Mouse (Mus musculus) liver, adult 2 months (tissue): ENCODE measurements at regions not wholly inside any gene's neighbourhood (a gene's known extent, or its start where the extent isn't known, plus 50 kb on each side); places are given as distances from the start of the nearest gene placed in this dataset.

Source experiments
- DNase-seq: peaks from one replicate; pipeline ENCODE4 v3.0.0-alpha.2; 2011; ENCODE audit warnings: low read depth, low spot score; ENCODE audit errors: extremely low read depth
- H3K27ac ChIP-seq: fragments of 200-500 bp; replicated peaks from 2 replicates; pipeline ENCODE4 v1.5.1; 2012; ENCODE audit warnings: low read depth, mild to moderate bottlenecking, control low read depth, inconsistent platforms, low read length; ENCODE audit not compliant: insufficient read depth
- H3K27me3 ChIP-seq: fragments of 200-500 bp; 2 replicates; pipeline ENCODE4 v1.6.1; 2012; ENCODE audit warnings: mild to moderate bottlenecking, moderate library complexity, low read length, inconsistent platforms; ENCODE audit not compliant: control insufficient read depth, insufficient read depth
- H3K36me3 ChIP-seq: fragments of 200-500 bp; 2 replicates; pipeline ENCODE4 v1.6.1; 2012; ENCODE audit warnings: low read length, inconsistent platforms; ENCODE audit not compliant: control insufficient read depth, insufficient read depth
- H3K4me1 ChIP-seq: fragments of 200-500 bp; 2 replicates; pipeline ENCODE4 v1.6.1; 2011; ENCODE audit warnings: low read length; ENCODE audit not compliant: control insufficient read depth, insufficient read depth
- H3K4me3 ChIP-seq: fragments of 200-500 bp; 2 replicates; pipeline ENCODE4 v1.5.1; 2011; ENCODE audit warnings: low read depth, mild to moderate bottlenecking, control low read depth, low read length, moderate library complexity; ENCODE audit not compliant: insufficient read depth
- H3K79me2 ChIP-seq: fragments of 200-500 bp; 2 replicates; pipeline ENCODE4 v1.6.1; 2012; ENCODE audit warnings: inconsistent platforms, mild to moderate bottlenecking, low read length, moderate library complexity; ENCODE audit not compliant: control insufficient read depth, insufficient read depth
- H3K9ac ChIP-seq: fragments of 200-500 bp; 2 replicates; pipeline ENCODE4 v1.6.1; 2012; ENCODE audit warnings: low read depth, mild to moderate bottlenecking, control low read depth, inconsistent platforms, low read length
- CTCF ChIP-seq: fragments of 200-500 bp; IDR thresholded peaks from 2 replicates; pipeline ENCODE4 v1.5.1; 2011; ENCODE audit warnings: low read depth, low read length, control low read depth
- POLR2A ChIP-seq: fragments of 200-500 bp; IDR thresholded peaks from 2 replicates; pipeline ENCODE4 v1.6.1; 2011; ENCODE audit warnings: low read length, control low read depth; ENCODE audit not compliant: insufficient read depth; ENCODE audit errors: extremely low read depth
- WGBS: fragments of 180-500 bp; shearing (Covaris S2); methylation state at CpG from one replicate; pipeline ENCODE4 v1.1.7; 2018; 5-methylcytosine and 5-hydroxymethylcytosine counted together

- Histone ChIP-seq H3K9ac (no peak overlapping the region), H3K27ac (no peak overlapping the region), H3K27me3 (no peaks in the 10 kb centered on the region), H3K4me1 (no peaks in the 10 kb centered on the region), H3K36me3 (no peaks in the 10 kb centered on the region), H3K79me2 (no peaks in the 10 kb centered on the region), H3K4me3 (no peak overlapping the region)
- WGBS = 75% methylated on average over 5 of the region's 5 CpGs
- TF ChIP-seq CTCF = no peak
- TF ChIP-seq POLR2A = no peak
- no peak for DNase-seq
Measured at GRCm38 (mm10) chr16:64275420-64275819, 326.8 kb downstream of the Csnka2ip start.

GRCm38 (mm10) chr16:64264960-64265736 lies 337.1 kb downstream of the Csnka2ip start:
- Histone ChIP-seq H3K4me3 (no peak overlapping the region), H3K27ac (no peak overlapping the region), H3K36me3 (no peaks in the 10 kb centered on the region), H3K27me3 (no peaks in the 10 kb centered on the region), H3K9ac (no peak overlapping the region), H3K4me1 (no peaks in the 10 kb centered on the region), H3K79me2 (no peaks in the 10 kb centered on the region)
- TF ChIP-seq CTCF = no peak
- TF ChIP-seq POLR2A = no peak
- no peak for DNase-seq
- WGBS = 85% methylated on average over 11 of the region's 11 CpGs

GRCm38 (mm10) chr16:64251155-64251554 lies 351.1 kb downstream of the Csnka2ip start:
- no peak overlapping the region for H3K27ac ChIP-seq
- TF ChIP-seq POLR2A = no peak
- no peak for TF ChIP-seq CTCF
- H3K27me3 ChIP-seq = no peaks in the 10 kb centered on the region
- no peaks in the 10 kb centered on the region for H3K4me1 ChIP-seq
- H3K79me2 ChIP-seq = no peaks in the 10 kb centered on the region
- H3K4me3 ChIP-seq = no peak overlapping the region
- no peaks in the 10 kb centered on the region for H3K36me3 ChIP-seq
- no peak for DNase-seq
- no peak overlapping the region for H3K9ac ChIP-seq
- 48% methylated on average over 1 of the region's 1 CpGs for WGBS

GRCm38 (mm10) chr16:64248743-64249142 lies 353.5 kb downstream of the Csnka2ip start:
- Histone ChIP-seq H3K9ac (no peak overlapping the region), H3K4me1 (no peaks in the 10 kb centered on the region), H3K27me3 (no peaks in the 10 kb centered on the region), H3K4me3 (no peak overlapping the region), H3K36me3 (no peaks in the 10 kb centered on the region), H3K79me2 (no peaks in the 10 kb centered on the region), H3K27ac (no peak overlapping the region)
- no peak for DNase-seq
- TF ChIP-seq POLR2A (no peak), CTCF (no peak)
- 67% methylated on average over 4 of the region's 4 CpGs for WGBS

GRCm38 (mm10) chr16:64245942-64246341 lies 356.3 kb downstream of the Csnka2ip start:
- no peak overlapping the region for H3K27ac ChIP-seq
- no peak overlapping the region for H3K9ac ChIP-seq
- H3K79me2 ChIP-seq = no peaks in the 10 kb centered on the region
- 84% methylated on average over 1 of the region's 1 CpGs for WGBS
- no peaks in the 10 kb centered on the region for H3K27me3 ChIP-seq
- no peak for DNase-seq
- no peak overlapping the region for H3K4me3 ChIP-seq
- no peaks in the 10 kb centered on the region for H3K4me1 ChIP-seq
- H3K36me3 ChIP-seq = no peaks in the 10 kb centered on the region
- TF ChIP-seq POLR2A (no peak), CTCF (no peak)

GRCm38 (mm10) chr16:64224336-64224735 lies 360.4 kb upstream of the Epha3 start:
- Histone ChIP-seq H3K4me1 (no peaks in the 10 kb centered on the region), H3K4me3 (no peak overlapping the region), H3K27ac (no peak overlapping the region), H3K27me3 (no peaks in the 10 kb centered on the region), H3K79me2 (no peaks in the 10 kb centered on the region), H3K9ac (no peak overlapping the region), H3K36me3 (no peaks in the 10 kb centered on the region)
- DNase-seq = no peak
- 75% methylated on average over 3 of the region's 3 CpGs for WGBS
- TF ChIP-seq POLR2A (no peak), CTCF (no peak)
